Mouse (Mus musculus): ENCODE measurements around the gene Nadsyn1.

GRCm38 (mm10) chr7:143783996-143784829 is 38.4 kb downstream of the Nadsyn1 start, which contains the start of gene Mrgpre:
- TF ChIP-seq CTCF (IDR thresholded peaks at IDR 0.05; ENCODE audit: borderline replicate concordance, insufficient read depth, low read length) (no peak), POLR2A (IDR thresholded peaks at IDR 0.05; ENCODE audit: low read depth, low read length) (peak; percentile 56; the same call in 1 of the 2 replicates)

All from embryonic fibroblast, embryonic 13.5 days (primary cell).